Mouse (Mus musculus) bone marrow macrophage, adult 2 months (primary cell): ENCODE results near the gene AL731706.2.

Experiments used
- CTCF ChIP-seq: IDR thresholded peaks from 2 replicates; pipeline ENCODE4 v1.5.1; 2012; ENCODE audit warnings: low read depth, mild to moderate bottlenecking, low read length, moderate library complexity
- POLR2A ChIP-seq: IDR thresholded peaks from 2 replicates; pipeline ENCODE4 v1.6.1; 2012; ENCODE audit warnings: mild to moderate bottlenecking, low read depth, low read length, borderline replicate concordance

GRCm38 (mm10) chr2:136909298-136909697 is 23.8 kb upstream of the AL731706.2 start:
- no peak for TF ChIP-seq POLR2A
- TF ChIP-seq CTCF = no peak
